24 mouse cellular contexts compared by ENCODE assay signal in genomic region chr5:93184548-93184947, GRCm38 (mm10). TPM values are rescaled to one million over a fixed set of nuclear protein-coding genes. Genes with fewer than 3 reads are reported as not detected.
"Had no signal": no experiment of that assay in that cellular context is flagged by ENCODE, and none has a peak within 500 bp of the region (broad histone marks: within the 10 kb centered on the region; RNA-seq: fewer than 3 reads in every experiment).

No protein-coding gene starts in this region.

- H3K4me1 ChIP-seq: liver, embryonic 15.5 days; lung, embryonic 15.5 days; midbrain, embryonic 13.5 days; midbrain, embryonic 15.5 days; neural tube, embryonic 13.5 days; neural tube, embryonic 15.5 days; stomach, embryonic 15.5 days had no signal

- H3K9me3 ChIP-seq: liver, embryonic 15.5 days; lung, embryonic 15.5 days; midbrain, embryonic 13.5 days; midbrain, embryonic 15.5 days; neural tube, embryonic 13.5 days; neural tube, embryonic 15.5 days; stomach, embryonic 15.5 days had no signal

- H3K27ac ChIP-seq: liver, embryonic 15.5 days; lung, embryonic 15.5 days; macrophage; midbrain, embryonic 13.5 days; midbrain, embryonic 15.5 days; neural tube, embryonic 13.5 days; neural tube, embryonic 15.5 days; stomach, embryonic 15.5 days; stomach, postnatal 0 days had no signal

- DNase-seq: liver, postnatal 0 days; lung, adult 2 months; lung, postnatal 14 days; lung, postnatal 36 days; retina, postnatal 1 day; right cerebral cortex, adult 18-20 months; right cerebral cortex, postnatal 25 days; right cerebral cortex, postnatal 4 days; thymus, adult 2 months; thymus, postnatal 25 days; thymus, postnatal 4 days had no signal

- H3K4me3 ChIP-seq: liver, embryonic 15.5 days; lung, embryonic 15.5 days; midbrain, embryonic 13.5 days; midbrain, embryonic 15.5 days; neural tube, embryonic 13.5 days; neural tube, embryonic 15.5 days; stomach, embryonic 15.5 days had no signal

- H3K4me2 ChIP-seq: liver, embryonic 15.5 days; lung, embryonic 15.5 days; midbrain, embryonic 11.5 days; midbrain, embryonic 13.5 days; midbrain, embryonic 15.5 days; neural tube, embryonic 13.5 days; neural tube, embryonic 15.5 days; stomach, embryonic 15.5 days had no signal

- H3K27me3 ChIP-seq: liver, embryonic 15.5 days; lung, embryonic 15.5 days; midbrain, embryonic 13.5 days; midbrain, embryonic 15.5 days; neural tube, embryonic 13.5 days; neural tube, embryonic 15.5 days; stomach, embryonic 15.5 days had no signal

- ATAC-seq: liver, postnatal 0 days; lung, postnatal 0 days; midbrain, embryonic 13.5 days; midbrain, embryonic 15.5 days had no signal

- H3K9ac ChIP-seq: liver, embryonic 15.5 days; liver, postnatal 0 days; lung, embryonic 15.5 days; midbrain, embryonic 13.5 days; midbrain, embryonic 15.5 days; neural tube, embryonic 13.5 days; neural tube, embryonic 15.5 days; stomach, embryonic 15.5 days had no signal

RNA-seq across cellular contexts. Expression of gene 2010109A12Rik, which starts 21.8 kb away (rescaled TPM):
- total RNA-seq: midbrain, postnatal 0 days had no signal
- polyA plus RNA-seq: lung, adult 2 months; macrophage; small intestine, adult 2 months had no signal
